Mouse (Mus musculus) kidney, embryonic 16.5 days (tissue): Measurements from ENCODE around the gene Fam32a. TPM values are rescaled to one million over a fixed set of nuclear protein-coding genes. Genes with fewer than 3 reads are reported as not detected.

Experiments
- ATAC-seq: fragments of 200-750 bp; cut with Nextera tagmentation; 2 replicates; pipeline ENCODE4 v1.8.0; 2017; ENCODE audit warnings: moderate TSS enrichment; ENCODE audit not compliant: low FRiP score, low TSS enrichment
- H3K27ac ChIP-seq: fragments of 300-500 bp; sonication (generic); 2 replicates; pipeline ENCODE4 v1.5.1; 2014; ENCODE audit warnings: low read length
- H3K27me3 ChIP-seq: fragments of 300-500 bp; sonication (generic); 2 replicates; pipeline ENCODE4 v1.6.1; 2014; ENCODE audit warnings: low read length, control low read depth, mixed read lengths; ENCODE audit not compliant: insufficient read depth
- H3K36me3 ChIP-seq: fragments of 300-500 bp; sonication (generic); 2 replicates; pipeline ENCODE4 v1.6.1; 2014; ENCODE audit warnings: low read length, control low read depth, mixed read lengths; ENCODE audit not compliant: insufficient read depth
- H3K4me1 ChIP-seq: fragments of 300-500 bp; sonication (generic); 2 replicates; pipeline ENCODE4 v1.6.1; 2014; ENCODE audit warnings: low read length, control low read depth, mixed read lengths; ENCODE audit not compliant: insufficient read depth
- H3K4me2 ChIP-seq: fragments of 300-500 bp; sonication (generic); replicated peaks from 2 replicates; pipeline ENCODE4 v1.6.1; 2014; ENCODE audit warnings: low read depth, low read length
- H3K4me3 ChIP-seq: fragments of 300-500 bp; sonication (generic); 2 replicates; pipeline ENCODE4 v1.5.1; 2014; ENCODE audit warnings: mild to moderate bottlenecking, low read length
- H3K9ac ChIP-seq: fragments of 300-500 bp; sonication (generic); replicated peaks from 2 replicates; pipeline ENCODE4 v1.6.1; 2014; ENCODE audit warnings: low read length
- H3K9me3 ChIP-seq: fragments of 300-500 bp; sonication (generic); 2 replicates; pipeline ENCODE4 v1.6.1; 2016; ENCODE audit warnings: low read length, control low read depth
- WGBS: fragments of 180-500 bp; shearing (Covaris S2); extraction: QIAGEN DNeasy Blood & Tissue Kit; methylation state at CpG from one replicate; pipeline ENCODE4 v1.1.7; 2014; 5-methylcytosine and 5-hydroxymethylcytosine counted together
- polyA plus RNA-seq: library from polyadenylated mRNA; unstranded; fragments of >200 nt; fragmentation: Nextera tagmentation; extraction: Ambion mirVana; gene quantifications from 2 replicates; pipeline ENCODE4 v1.2.1, GENCODE M21; 2015

Fam32a gene
- polyA plus RNA-seq, 1 experiment from 2014 or later, result 79.5 TPM

- Histone ChIP-seq H3K4me1 (no peaks in the 10 kb centered on the region), H3K27me3 (no peaks in the 10 kb centered on the region), H3K27ac (no peak overlapping the region), H3K4me3 (no peak overlapping the region), H3K9ac (no peak overlapping the region), H3K9me3 (no peaks in the 10 kb centered on the region), H3K4me2 (no peak overlapping the region), H3K36me3 (no peaks in the 10 kb centered on the region)
- ATAC-seq, result peak; percentile 59; the same call in 1 of the 2 replicates
- 31% methylated on average over 2 of the region's 2 CpGs for WGBS
Observed at GRCm38 (mm10) chr8:72261019-72261418, 41.5 kb downstream of the Fam32a start.

GRCm38 (mm10) chr8:72261431-72261830 is 41.9 kb downstream of the Fam32a start:
- H3K4me2 ChIP-seq, result no peak overlapping the region
- H3K4me1 ChIP-seq, result no peaks in the 10 kb centered on the region
- no peak overlapping the region for H3K9ac ChIP-seq
- H3K9me3 ChIP-seq, result no peaks in the 10 kb centered on the region
- no peaks in the 10 kb centered on the region for H3K27me3 ChIP-seq
- H3K4me3 ChIP-seq, result no peak overlapping the region
- H3K36me3 ChIP-seq, result no peaks in the 10 kb centered on the region
- no peak for ATAC-seq
- H3K27ac ChIP-seq, result no peak overlapping the region

- no peak for ATAC-seq
- WGBS, result 52% methylated on average over 5 of the region's 5 CpGs
- H3K4me3 ChIP-seq, result no peak overlapping the region
Observed at GRCm38 (mm10) chr8:72261872-72262271, 42.3 kb downstream of the Fam32a start.

GRCm38 (mm10) chr8:72262756-72263155 is 43.2 kb downstream of the Fam32a start:
- Histone ChIP-seq H3K4me2 (no peak overlapping the region), H3K27me3 (no peaks in the 10 kb centered on the region), H3K36me3 (no peaks in the 10 kb centered on the region), H3K4me1 (no peaks in the 10 kb centered on the region), H3K27ac (no peak overlapping the region), H3K9ac (no peak overlapping the region), H3K4me3 (no peak overlapping the region), H3K9me3 (no peaks in the 10 kb centered on the region)
- WGBS, result 77% methylated on average over 2 of the region's 2 CpGs
- no peak for ATAC-seq

More at GRCm38 (mm10) chr8:72261872-72262271, 42.3 kb downstream of the Fam32a start:
- Histone ChIP-seq H3K27ac (no peak overlapping the region), H3K9ac (no peak overlapping the region), H3K4me2 (no peak overlapping the region), H3K9me3 (no peaks in the 10 kb centered on the region), H3K4me1 (no peaks in the 10 kb centered on the region), H3K36me3 (no peaks in the 10 kb centered on the region), H3K27me3 (no peaks in the 10 kb centered on the region)

GRCm38 (mm10) chr8:72263451-72263850 is 43.9 kb downstream of the Fam32a start:
- H3K4me3 ChIP-seq, result no peak overlapping the region
- no peak overlapping the region for H3K9ac ChIP-seq
- H3K4me1 ChIP-seq, result no peaks in the 10 kb centered on the region
- no peak overlapping the region for H3K27ac ChIP-seq
- ATAC-seq, result no peak
- WGBS, result 62% methylated on average over 7 of the region's 7 CpGs
- H3K27me3 ChIP-seq, result no peaks in the 10 kb centered on the region
- H3K36me3 ChIP-seq, result no peaks in the 10 kb centered on the region
- no peak overlapping the region for H3K4me2 ChIP-seq
- H3K9me3 ChIP-seq, result no peaks in the 10 kb centered on the region

- H3K4me3 ChIP-seq, result no peak overlapping the region
- no peaks in the 10 kb centered on the region for H3K9me3 ChIP-seq
- H3K4me2 ChIP-seq, result no peak overlapping the region
- H3K4me1 ChIP-seq, result no peaks in the 10 kb centered on the region
- no peak overlapping the region for H3K9ac ChIP-seq
- no peak for ATAC-seq
- no peak overlapping the region for H3K27ac ChIP-seq
- no peaks in the 10 kb centered on the region for H3K36me3 ChIP-seq
- H3K27me3 ChIP-seq, result no peaks in the 10 kb centered on the region
- WGBS, result 42% methylated on average over 6 of the region's 7 CpGs
Observed at GRCm38 (mm10) chr8:72265342-72265741, 45.8 kb downstream of the Fam32a start.

GRCm38 (mm10) chr8:72266671-72267070 is 47.1 kb downstream of the Fam32a start:
- Histone ChIP-seq H3K9me3 (no peaks in the 10 kb centered on the region), H3K4me2 (no peak overlapping the region), H3K27me3 (no peaks in the 10 kb centered on the region), H3K36me3 (no peaks in the 10 kb centered on the region), H3K27ac (no peak overlapping the region), H3K4me3 (no peak overlapping the region), H3K9ac (no peak overlapping the region), H3K4me1 (no peaks in the 10 kb centered on the region)
- no peak for ATAC-seq

GRCm38 (mm10) chr8:72267106-72267505 is 47.6 kb downstream of the Fam32a start:
- Histone ChIP-seq H3K27me3 (no peaks in the 10 kb centered on the region), H3K4me2 (no peak overlapping the region), H3K4me1 (no peaks in the 10 kb centered on the region), H3K9ac (no peak overlapping the region), H3K27ac (no peak overlapping the region), H3K9me3 (no peaks in the 10 kb centered on the region), H3K4me3 (no peak overlapping the region), H3K36me3 (no peaks in the 10 kb centered on the region)
- ATAC-seq, result no peak
- 92% methylated on average over 8 of the region's 8 CpGs for WGBS

GRCm38 (mm10) chr8:72268356-72268755 is 48.8 kb downstream of the Fam32a start:
- no peak overlapping the region for H3K4me2 ChIP-seq
- no peaks in the 10 kb centered on the region for H3K36me3 ChIP-seq

GRCm38 (mm10) chr8:72270606-72271005 is 51.1 kb downstream of the Fam32a start:
- Histone ChIP-seq H3K9me3 (no peaks in the 10 kb centered on the region), H3K27me3 (no peaks in the 10 kb centered on the region), H3K9ac (no peak overlapping the region), H3K4me1 (no peaks in the 10 kb centered on the region), H3K27ac (no peak overlapping the region), H3K36me3 (no peaks in the 10 kb centered on the region), H3K4me3 (no peak overlapping the region), H3K4me2 (no peak overlapping the region)
- 82% methylated on average over 12 of the region's 12 CpGs for WGBS
- ATAC-seq, result no peak

More at GRCm38 (mm10) chr8:72268356-72268755, 48.8 kb downstream of the Fam32a start:
- WGBS, result 73% methylated on average over 15 of the region's 15 CpGs
- Histone ChIP-seq H3K4me3 (no peak overlapping the region), H3K4me1 (no peaks in the 10 kb centered on the region), H3K9me3 (no peaks in the 10 kb centered on the region), H3K9ac (no peak overlapping the region; the same call in 1 of the 2 replicates), H3K27me3 (no peaks in the 10 kb centered on the region), H3K27ac (peak overlapping the region; percentile 88)
- ATAC-seq, result peak; percentile 70
